Mouse (Mus musculus): Measurements from ENCODE around the gene Zfp654. TPM values are rescaled to one million over a fixed set of nuclear protein-coding genes. Genes with fewer than 3 reads are reported as not detected.

The Zfp654 gene
- polyA plus RNA-seq, 1 experiment from 2014 or later, result 7.1 TPM

DNA sequence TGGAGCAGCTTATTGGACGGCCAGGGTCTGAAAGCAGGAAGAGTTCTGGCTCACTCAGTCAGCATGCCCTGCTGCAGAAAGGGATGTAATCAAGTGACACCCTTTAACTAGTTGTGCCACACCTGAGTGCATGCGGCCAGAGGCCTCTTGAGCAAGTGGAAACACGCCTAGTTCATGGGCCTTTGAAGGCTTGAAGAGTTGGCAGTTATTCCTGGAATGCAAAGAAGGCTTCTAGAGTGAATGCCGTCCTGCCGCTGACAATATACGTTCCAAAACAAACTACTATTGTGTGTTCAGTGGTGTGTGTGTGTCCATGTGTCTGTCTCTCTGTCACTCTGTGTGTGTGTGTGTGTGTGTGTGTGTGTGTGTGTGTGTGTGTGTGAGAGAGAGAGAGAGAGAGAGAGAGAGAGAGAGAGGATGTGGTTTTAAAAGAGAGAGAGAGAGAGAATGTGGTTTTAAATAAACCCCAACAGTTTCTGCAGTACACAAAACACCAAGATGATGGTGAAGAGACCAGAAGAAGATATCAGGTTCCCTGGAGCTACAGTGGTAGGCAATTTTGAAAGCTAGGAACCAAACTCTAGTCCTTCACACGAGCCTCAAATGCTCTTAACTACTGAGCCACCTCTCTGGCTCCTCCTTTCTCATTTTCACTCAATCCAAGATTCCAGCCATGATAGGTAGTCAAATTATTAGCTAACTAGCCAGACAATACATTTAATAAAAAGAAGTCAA is 93.6 kb downstream of the Zfp654 start:
- Histone ChIP-seq H3K4me1 (no peaks in the 10 kb centered on the region), H3K4me3 (no peak overlapping the region), H3K27me3 (no peaks in the 10 kb centered on the region), H3K4me2 (replicated peaks) (no peak overlapping the region), H3K27ac (replicated peaks) (no peak overlapping the region), H3K36me3 (peaks cover 6% of the 10 kb centered on the region), H3K9me3 (0 out of 2 replicates have a peak, but pooled peaks cover under 1% of the 10 kb centered on the region), H3K9ac (replicated peaks) (no peak overlapping the region)
- WGBS, result 87% methylated on average over 7 of the region's 7 CpGs
- ATAC-seq (replicated peaks), result no peak

DNA sequence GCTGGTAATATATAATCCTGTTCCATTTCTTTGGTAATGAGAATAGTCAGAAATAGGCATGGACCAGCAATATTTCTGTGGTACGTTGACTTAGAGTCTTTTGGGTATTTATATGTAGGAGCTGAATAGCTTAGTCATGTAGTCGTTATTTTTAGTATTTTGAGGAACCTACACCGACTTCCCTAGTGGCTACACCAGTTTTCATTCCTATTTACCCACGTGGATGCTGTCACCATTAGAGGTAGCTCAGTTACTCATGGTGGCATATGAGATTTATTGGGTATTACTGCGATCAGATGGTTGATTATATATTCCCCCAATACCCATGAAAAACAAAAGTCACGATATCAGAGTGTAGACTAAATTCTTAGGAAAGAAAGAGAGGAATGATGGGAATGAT is 95.1 kb downstream of the Zfp654 start:
- H3K4me3 ChIP-seq, result no peak overlapping the region
- H3K27me3 ChIP-seq, result no peaks in the 10 kb centered on the region
- no peak overlapping the region for H3K27ac ChIP-seq (replicated peaks)
- no peak overlapping the region for H3K9ac ChIP-seq (replicated peaks)
- no peak overlapping the region for H3K4me2 ChIP-seq (replicated peaks)
- H3K36me3 ChIP-seq, result no peaks in the 10 kb centered on the region
- H3K9me3 ChIP-seq, result no peaks in the 10 kb centered on the region
- 88% methylated on average over 6 of the region's 6 CpGs for WGBS
- ATAC-seq (replicated peaks), result no peak
- no peaks in the 10 kb centered on the region for H3K4me1 ChIP-seq

DNA sequence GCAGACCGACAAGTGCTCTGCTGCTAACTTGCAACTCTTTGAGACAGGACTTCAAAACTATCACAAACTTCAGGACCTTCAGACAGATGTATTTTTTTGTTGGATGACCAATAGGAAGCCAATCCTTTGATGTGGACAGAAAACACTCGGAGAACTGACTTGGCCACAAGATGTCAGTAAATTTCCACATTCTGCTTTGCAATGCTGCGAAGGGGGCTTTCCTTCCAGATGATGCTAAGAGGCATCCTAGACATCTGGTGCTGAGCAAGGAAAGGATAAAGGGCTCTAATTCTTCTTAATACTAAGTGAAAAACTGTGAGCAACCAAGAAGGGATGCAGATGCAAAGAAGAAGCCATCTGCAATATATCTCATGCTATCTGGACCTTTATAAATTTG is 96.7 kb downstream of the Zfp654 start:
- H3K9ac ChIP-seq (replicated peaks), result no peak overlapping the region
- no peaks in the 10 kb centered on the region for H3K27me3 ChIP-seq
- H3K4me1 ChIP-seq, result no peaks in the 10 kb centered on the region
- no peak overlapping the region for H3K4me2 ChIP-seq (replicated peaks)
- no peaks in the 10 kb centered on the region for H3K9me3 ChIP-seq
- peak; percentile 49 for ATAC-seq (replicated peaks)
- no peak overlapping the region for H3K4me3 ChIP-seq
- 48% methylated on average over 3 of the region's 3 CpGs for WGBS
- no peaks in the 10 kb centered on the region for H3K36me3 ChIP-seq
- H3K27ac ChIP-seq (replicated peaks), result no peak overlapping the region

DNA sequence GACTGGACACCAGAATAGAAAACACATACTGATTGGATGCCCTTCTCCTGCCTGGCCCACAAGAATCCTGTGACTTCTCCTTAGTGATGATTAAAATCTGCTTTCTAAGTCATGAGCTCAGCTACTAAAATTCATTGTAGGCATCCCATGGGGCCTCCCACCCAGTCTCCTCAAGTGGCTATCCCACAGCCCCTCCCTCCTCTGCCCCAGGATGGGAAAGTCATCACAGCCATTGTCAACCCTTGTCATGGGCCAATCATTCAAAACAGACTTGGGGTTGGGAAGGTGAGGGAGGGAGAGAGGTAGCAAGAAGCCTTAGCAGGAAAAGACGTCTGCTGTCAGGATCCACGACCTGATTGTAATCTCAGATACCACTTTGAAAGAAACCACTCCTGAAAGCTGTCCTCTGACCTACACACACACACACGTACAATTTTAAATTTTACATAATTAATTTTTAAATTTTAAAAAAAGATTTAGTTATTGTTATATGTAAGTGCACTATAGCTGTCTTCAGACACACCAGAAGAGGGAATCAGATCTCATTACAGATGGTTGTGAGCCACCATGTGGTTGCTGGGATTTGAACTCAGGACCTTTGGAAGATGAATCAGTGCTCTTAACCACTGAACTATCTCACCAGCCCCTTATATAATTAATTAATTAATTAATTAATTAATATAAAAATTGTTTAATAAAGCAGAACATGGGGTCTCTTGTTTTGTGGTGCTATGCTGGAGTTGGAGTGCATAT is 97.3 kb downstream of the Zfp654 start:
- Histone ChIP-seq H3K4me1 (no peaks in the 10 kb centered on the region), H3K4me3 (no peak overlapping the region), H3K9ac (replicated peaks) (no peak overlapping the region), H3K27ac (replicated peaks) (no peak overlapping the region), H3K36me3 (no peaks in the 10 kb centered on the region), H3K4me2 (replicated peaks) (no peak overlapping the region), H3K9me3 (no peaks in the 10 kb centered on the region), H3K27me3 (no peaks in the 10 kb centered on the region)
- WGBS, result 65% methylated on average over 3 of the region's 3 CpGs
- ATAC-seq (replicated peaks), result peak; percentile 14; the same call in 1 of the 2 replicates

DNA sequence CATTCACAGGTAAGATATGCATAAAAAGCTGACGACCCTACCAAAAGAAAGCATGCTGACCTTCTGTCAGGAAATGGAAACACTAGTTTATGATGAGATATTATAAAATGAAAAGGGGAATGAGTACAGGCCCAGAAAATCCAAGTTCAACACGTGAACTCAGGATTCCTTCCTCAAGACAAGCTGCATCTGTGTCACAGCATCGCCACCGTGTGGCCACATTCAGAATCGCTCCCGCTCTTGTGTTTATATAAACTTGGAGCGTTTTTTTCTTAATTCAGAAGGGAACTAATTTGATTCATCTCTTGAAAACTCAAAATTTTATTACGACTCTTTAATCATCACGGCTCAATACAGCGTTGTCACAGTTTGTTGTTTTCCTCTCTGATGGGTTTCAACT is 103.2 kb downstream of the Zfp654 start:
- 9% methylated on average over 10 of the region's 10 CpGs for WGBS
- no peaks in the 10 kb centered on the region for H3K9me3 ChIP-seq
- H3K27ac ChIP-seq (replicated peaks), result no peak overlapping the region
- no peaks in the 10 kb centered on the region for H3K27me3 ChIP-seq
- ATAC-seq (replicated peaks), result peak; percentile 33; the same call in 1 of the 2 replicates
- no peaks in the 10 kb centered on the region for H3K36me3 ChIP-seq
- H3K4me1 ChIP-seq, result no peaks in the 10 kb centered on the region
- H3K4me3 ChIP-seq, result no peak overlapping the region
- H3K9ac ChIP-seq (replicated peaks), result no peak overlapping the region
- H3K4me2 ChIP-seq (replicated peaks), result no peak overlapping the region

DNA sequence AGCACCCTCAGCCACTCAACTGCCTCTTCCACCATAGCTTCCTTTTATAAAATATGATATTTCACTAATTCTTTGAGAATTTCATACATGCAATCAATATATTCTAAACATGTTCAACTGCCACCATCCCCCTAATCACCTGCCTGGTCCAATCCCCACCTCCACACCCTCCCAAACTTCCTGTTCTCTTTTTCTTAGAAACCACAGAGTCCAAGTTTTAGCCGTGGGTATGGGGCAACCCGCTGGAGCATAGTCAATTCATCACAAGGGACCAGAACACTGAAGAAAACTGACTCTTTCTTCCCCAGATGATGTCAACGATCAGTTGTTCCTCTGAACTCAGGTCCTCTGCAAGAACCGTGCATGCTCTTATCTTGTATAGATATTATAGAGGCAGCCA is 106.4 kb downstream of the Zfp654 start:
- Histone ChIP-seq H3K4me2 (replicated peaks) (no peak overlapping the region), H3K4me3 (no peak overlapping the region), H3K27me3 (no peaks in the 10 kb centered on the region), H3K36me3 (no peaks in the 10 kb centered on the region), H3K9me3 (no peaks in the 10 kb centered on the region), H3K27ac (replicated peaks) (no peak overlapping the region), H3K4me1 (0 out of 2 replicates have a peak, but pooled peaks cover 2% of the 10 kb centered on the region), H3K9ac (replicated peaks) (no peak overlapping the region)
- WGBS, result 88% methylated on average over 4 of the region's 4 CpGs
- no peak for ATAC-seq (replicated peaks)

DNA sequence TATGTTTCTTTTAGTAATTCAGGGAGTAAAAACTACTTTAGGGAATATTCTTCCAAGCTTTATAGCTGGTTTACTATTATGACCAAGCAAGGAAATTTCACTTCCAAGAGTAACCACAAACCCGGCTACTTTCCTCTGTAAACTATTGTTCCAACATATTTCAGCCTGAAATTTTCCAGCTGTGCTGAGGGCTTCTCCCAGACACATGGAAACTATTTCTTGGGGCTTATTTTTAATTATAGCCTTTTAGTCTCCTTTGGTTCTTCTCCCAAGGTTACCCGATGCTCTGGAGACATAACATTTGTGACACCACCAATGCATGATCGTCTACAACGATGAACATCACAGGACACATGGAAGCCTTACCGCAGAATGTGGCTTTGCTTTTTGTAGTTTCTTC is 114.2 kb downstream of the Zfp654 start:
- H3K9ac ChIP-seq (replicated peaks), result no peak overlapping the region
- no peaks in the 10 kb centered on the region for H3K27me3 ChIP-seq
- WGBS, result 94% methylated on average over 5 of the region's 5 CpGs
- H3K9me3 ChIP-seq, result no peaks in the 10 kb centered on the region
- H3K4me1 ChIP-seq, result 0 out of 2 replicates have a peak, but pooled peaks cover 2% of the 10 kb centered on the region
- no peak overlapping the region for H3K27ac ChIP-seq (replicated peaks)
- ATAC-seq (replicated peaks), result no peak
- no peaks in the 10 kb centered on the region for H3K36me3 ChIP-seq
- H3K4me3 ChIP-seq, result no peak overlapping the region
- H3K4me2 ChIP-seq (replicated peaks), result no peak overlapping the region

Other genes starting within 250 kb of the Zfp654 start
- gene Csnka2ip, start 249.2 kb downstream of the Zfp654 start, polyA plus RNA-seq (2015; fragmentation: Nextera tagmentation; extraction: Ambion mirVana), result not detected in 2 replicates
- 22.0 and 23.8 TPM in 2 replicates for gene 4930453N24Rik, start 80.5 kb downstream of the Zfp654 start, polyA plus RNA-seq (2015; fragmentation: Nextera tagmentation; extraction: Ambion mirVana)
- gene Cggbp1, start 344 bp upstream of the Zfp654 start, polyA plus RNA-seq (2015; fragmentation: Nextera tagmentation; extraction: Ambion mirVana), result 78.9 and 84.0 TPM in 2 replicates